Mouse (Mus musculus): ENCODE measurements around the gene Cplx2.

DNA sequence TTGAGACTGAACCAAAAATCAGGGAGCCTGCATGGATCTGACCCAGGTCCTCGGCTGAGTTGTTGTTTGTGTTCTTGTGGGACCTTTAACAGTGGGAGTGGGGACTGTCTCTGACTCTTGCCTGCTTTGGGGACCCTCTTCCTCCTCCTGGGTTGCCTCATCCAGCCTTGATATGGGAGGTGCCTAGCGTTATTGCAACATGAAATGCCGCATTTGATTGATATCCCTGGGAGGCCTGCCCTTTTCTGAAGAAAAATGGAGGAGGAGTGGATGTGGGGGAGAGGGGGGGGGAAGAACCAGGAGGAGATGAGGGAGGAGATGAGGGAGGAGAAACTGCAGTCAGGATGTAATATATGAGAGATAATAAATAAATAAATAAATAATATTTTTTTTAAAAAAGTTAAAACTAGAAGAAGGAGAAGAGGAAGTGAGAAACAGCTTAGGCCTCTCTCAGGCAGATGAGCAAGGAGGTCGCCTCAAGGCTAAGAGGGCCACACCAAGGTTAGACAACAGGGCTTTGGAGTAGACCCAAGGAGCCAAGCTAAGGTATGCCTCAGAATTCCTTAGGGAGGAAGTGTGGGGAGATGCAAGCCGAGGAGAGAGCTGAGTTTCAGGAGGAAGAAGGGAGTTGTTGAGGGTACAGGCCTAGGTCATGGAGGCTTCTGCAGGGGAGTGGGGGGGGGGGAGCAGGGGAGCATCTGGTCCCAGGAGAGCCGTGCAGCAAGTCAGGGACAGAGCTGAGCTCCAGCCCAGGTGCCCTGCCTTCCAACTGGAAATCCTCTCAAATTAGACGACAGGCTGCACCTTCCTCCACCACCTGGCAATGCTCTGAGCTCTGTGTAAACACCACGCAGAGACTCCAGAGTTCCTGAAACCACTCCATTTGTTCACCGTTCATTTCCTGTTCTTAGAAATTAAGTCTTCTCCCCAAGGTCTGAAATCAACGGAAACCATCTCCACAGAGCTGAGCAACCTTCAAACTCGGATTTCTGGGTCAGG is 4.6 kb downstream of the Cplx2 start:
- TF ChIP-seq CTCF (IDR thresholded peaks at IDR 0.05; ENCODE audit: borderline replicate concordance, insufficient read depth, low read depth, low read length) = no peak
- TF ChIP-seq POLR2A (IDR thresholded peaks at IDR 0.05; ENCODE audit: borderline replicate concordance, insufficient read depth, low read length) = no peak
